Mouse (Mus musculus) bone marrow, adult 2 months (tissue): Measurements from ENCODE around the gene Nabp1. TPM values are rescaled to one million over a fixed set of nuclear protein-coding genes. Genes with fewer than 3 reads are reported as not detected.

ENCODE experiments used
- H3K27ac ChIP-seq: fragments of 200-500 bp; 2 replicates; pipeline ENCODE4 v1.5.1; 2012; ENCODE audit warnings: low read depth, mild to moderate bottlenecking, control low read depth, inconsistent platforms, low read length; ENCODE audit not compliant: control insufficient read depth, poor library complexity, insufficient read depth
- H3K4me1 ChIP-seq: fragments of 200-500 bp; 2 replicates; pipeline ENCODE4 v1.6.1; 2011; ENCODE audit warnings: low read length; ENCODE audit not compliant: control insufficient read depth, insufficient read depth
- H3K4me3 ChIP-seq: fragments of 200-500 bp; replicated peaks from 2 replicates; pipeline ENCODE3; 2011; ENCODE audit warnings: mild to moderate bottlenecking, low read depth, low read length, control low read depth; ENCODE audit not compliant: control insufficient read depth
- CTCF ChIP-seq: fragments of 200-500 bp; IDR thresholded peaks from 2 replicates; pipeline ENCODE4 v1.5.1; 2011; ENCODE audit warnings: low read length, control low read depth; ENCODE audit not compliant: control insufficient read depth, insufficient read depth
- POLR2A ChIP-seq: fragments of 200-500 bp; IDR thresholded peaks from 2 replicates; pipeline ENCODE4 v1.6.1; 2011; ENCODE audit warnings: low read depth, mild to moderate bottlenecking, control low read depth, low read length, borderline replicate concordance; ENCODE audit not compliant: control insufficient read depth
- WGBS: fragments of 180-500 bp; shearing (Covaris S2); methylation state at CpG from one replicate; pipeline ENCODE4 v1.1.7; 2018; 5-methylcytosine and 5-hydroxymethylcytosine counted together
- polyA plus RNA-seq: library from polyadenylated mRNA; stranded (reverse); fragments of >200 nt; gene quantifications from 2 replicates; pipeline ENCODE4 v1.2.4, GENCODE M21; 2011; ENCODE audit warnings: low replicate concordance; ENCODE audit not compliant: missing spikeins, insufficient read depth, insufficient read length

The Nabp1 gene
- polyA plus RNA-seq = 5.9 and 9.8 TPM in 2 replicates

DNA sequence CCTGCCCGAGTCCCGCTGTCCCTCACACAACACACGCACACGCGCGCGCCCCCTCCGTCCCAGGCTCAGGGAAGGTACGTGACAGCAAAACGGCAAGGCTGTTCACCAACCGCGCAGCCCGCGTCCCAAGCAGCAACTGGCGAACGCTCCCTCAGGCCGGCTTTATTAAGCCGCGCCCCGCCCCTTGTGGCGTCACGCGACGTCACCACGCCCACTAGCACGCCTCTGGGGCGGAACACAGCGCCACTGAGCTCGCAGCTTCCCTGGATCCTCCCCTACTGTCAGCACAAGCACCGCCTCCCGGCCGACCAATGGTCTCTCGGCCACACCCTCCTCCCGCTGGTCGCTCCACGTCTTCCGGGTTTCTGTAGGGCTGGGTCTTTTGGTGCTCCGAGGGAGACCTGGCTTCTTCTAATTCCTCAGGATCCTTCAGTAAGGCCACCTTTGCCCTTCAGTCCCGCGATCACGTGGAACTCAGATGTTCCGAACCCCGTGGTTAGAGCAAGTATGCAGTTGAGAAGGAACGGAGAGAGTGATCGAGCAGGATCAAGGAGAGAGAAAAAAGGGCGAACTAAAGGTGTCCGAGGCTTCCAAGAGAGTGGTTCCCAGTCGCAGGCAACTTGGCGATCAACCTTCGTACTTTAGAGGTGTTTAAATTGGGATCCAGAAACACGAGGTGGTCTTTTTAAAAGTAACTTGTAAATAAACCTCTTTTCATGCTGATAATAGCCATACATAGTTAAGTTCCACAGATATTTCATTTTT is at the start of gene Nabp1:
Gene Nabp1, minus strand, starts transcription at position 164 of the 765 bp plus-strand sequence.
- WGBS = under 1% methylated on average over 51 of the region's 51 CpGs
- peak within 1 kb of the TSS; percentile 98 for H3K4me3 ChIP-seq
- TF ChIP-seq POLR2A = peak; percentile 100
- peak; percentile 31; the same call in 1 of the 2 replicates for TF ChIP-seq CTCF
- peak within 1 kb of the TSS; percentile 91 for H3K27ac ChIP-seq
- H3K4me1 ChIP-seq = peaks cover 1% of the 10 kb centered on the region; the same call in 1 of the 2 replicates

DNA sequence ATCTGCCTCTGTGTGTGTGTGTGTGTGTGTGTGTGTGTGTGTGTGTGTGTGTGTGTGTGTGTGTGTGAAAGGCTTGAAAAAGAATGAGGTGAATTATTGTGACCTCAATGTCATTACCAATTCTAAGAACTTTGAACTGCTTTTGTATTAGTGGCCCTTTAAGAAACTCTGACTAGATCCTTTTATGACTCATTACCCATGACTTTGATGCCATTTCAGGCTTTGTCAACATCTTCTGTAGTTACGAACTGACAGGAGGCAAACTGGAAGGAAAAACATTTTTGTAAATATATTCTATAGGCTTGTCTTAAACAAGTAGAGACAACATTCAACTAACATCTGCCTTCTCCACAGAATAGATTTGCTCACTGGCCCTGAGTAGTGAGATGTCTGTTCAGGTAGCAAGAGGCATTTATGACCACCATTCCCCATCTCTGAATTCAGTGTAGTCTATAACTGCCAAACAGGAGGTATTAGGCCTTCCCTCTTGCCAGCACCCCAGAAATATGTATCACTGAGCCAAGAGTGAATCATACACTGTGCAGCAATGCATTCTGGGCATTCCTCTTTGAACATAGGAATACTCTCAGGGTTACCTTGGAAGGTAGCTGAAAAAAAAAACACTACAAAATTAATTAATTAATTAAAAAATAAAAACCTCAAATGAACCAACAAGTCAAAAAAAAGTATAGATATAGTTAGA is 47.5 kb upstream of the Nabp1 start:
- no peak overlapping the region for H3K4me3 ChIP-seq
- H3K4me1 ChIP-seq = peaks cover 3% of the 10 kb centered on the region; the same call in 1 of the 2 replicates
- 61% methylated on average over 1 of the region's 1 CpGs for WGBS
- TF ChIP-seq CTCF = no peak
- no peak for TF ChIP-seq POLR2A
- no peak overlapping the region for H3K27ac ChIP-seq

DNA sequence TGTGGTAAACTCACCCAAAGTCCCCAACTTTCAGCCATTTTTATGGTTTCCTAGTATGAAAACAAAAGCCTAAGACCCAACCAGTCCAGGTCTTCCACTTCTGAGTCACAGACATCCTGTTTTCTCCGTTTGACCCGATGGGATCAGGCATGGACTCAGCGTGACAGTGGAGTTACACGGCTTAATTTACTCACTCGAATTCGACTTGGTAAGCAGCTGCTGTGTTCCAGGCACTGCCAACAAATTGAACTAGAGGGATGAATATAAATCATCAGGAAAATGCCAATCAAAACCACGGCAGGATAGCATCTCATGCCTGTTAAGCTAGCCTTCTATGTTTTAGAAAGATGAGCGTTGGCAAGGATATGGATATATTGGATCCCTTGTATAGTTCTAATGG is 43.4 kb upstream of the Nabp1 start:
- Histone ChIP-seq H3K27ac (no peak overlapping the region), H3K4me3 (no peak overlapping the region), H3K4me1 (peaks cover 1% of the 10 kb centered on the region; the same call in 1 of the 2 replicates)
- TF ChIP-seq POLR2A = no peak
- no peak for TF ChIP-seq CTCF
- 82% methylated on average over 8 of the region's 8 CpGs for WGBS

DNA sequence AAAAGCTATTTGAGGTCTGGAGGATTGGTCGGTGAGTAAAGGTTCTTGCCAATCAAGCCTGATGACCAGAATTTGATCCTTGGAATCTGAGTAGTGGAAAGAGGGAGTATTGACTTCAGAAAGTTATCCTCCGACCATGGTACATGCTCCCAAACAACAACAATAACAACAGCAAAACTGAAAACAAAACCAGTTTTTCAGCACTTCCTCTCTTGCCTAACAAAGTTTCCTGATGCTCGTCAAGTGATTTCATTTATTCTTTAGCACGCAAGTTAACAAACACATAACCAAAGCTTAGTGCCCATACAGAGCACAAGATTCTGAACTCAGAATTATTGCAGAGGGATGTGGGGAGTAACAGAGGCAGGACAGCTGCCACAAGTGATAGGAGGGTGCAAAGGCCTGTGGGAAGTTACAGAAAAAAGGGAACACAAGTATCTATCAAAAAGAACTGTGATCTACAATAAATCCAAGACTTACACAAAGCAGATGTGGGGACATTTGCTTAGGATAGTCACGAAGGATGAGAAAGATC is 42.1 kb upstream of the Nabp1 start:
- peak overlapping the region; percentile 51 for H3K27ac ChIP-seq
- 34% methylated on average over 5 of the region's 5 CpGs for WGBS
- no peak overlapping the region for H3K4me3 ChIP-seq
- peaks cover 1% of the 10 kb centered on the region; the same call in 1 of the 2 replicates for H3K4me1 ChIP-seq
- TF ChIP-seq POLR2A = no peak
- TF ChIP-seq CTCF = no peak

DNA sequence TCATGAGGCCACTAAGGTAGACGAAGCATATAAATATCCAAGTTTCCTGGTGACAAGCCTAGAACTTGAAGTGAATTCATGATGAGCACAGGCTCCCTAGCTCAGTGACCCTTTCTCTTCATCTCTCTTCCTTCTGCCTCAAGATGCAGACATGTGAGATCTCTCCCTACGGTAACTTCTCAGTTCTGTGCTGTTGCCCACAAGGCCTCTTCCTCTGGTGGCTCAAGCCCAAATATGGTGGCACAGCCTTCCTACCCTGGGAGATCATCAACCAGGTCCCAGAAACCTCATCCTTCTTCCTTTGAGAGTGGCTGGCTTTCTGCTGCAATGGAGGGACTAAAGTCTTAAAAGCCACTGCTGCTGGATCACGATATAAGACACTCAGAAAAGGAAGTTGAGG is 40.9 kb upstream of the Nabp1 start:
- TF ChIP-seq POLR2A (no peak), CTCF (no peak)
- H3K27ac ChIP-seq = 0 out of 2 replicates have a peak overlapping the region, but pooled peaks have one; percentile 27
- H3K4me1 ChIP-seq = peaks cover 1% of the 10 kb centered on the region
- 42% methylated on average over 3 of the region's 3 CpGs for WGBS
- H3K4me3 ChIP-seq = no peak overlapping the region

DNA sequence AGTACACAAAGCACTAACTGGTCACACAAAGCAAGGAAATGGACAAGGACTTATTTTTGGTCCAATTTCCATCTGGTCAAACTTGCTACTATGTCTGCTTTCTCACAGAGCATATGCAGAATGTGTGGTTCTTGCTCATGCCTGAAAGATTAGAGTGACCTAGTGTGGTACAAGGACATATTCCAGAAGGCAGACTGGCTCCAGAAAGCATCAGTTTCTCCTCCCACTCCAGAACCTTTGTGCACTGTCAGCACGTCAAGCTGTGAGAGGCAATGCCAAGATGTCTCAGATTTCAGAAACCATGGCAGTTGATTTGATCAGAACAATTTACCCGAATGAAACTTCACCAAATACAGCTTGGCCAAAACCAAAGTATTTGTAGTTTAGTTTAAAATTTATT is 37.4 kb upstream of the Nabp1 start:
- Histone ChIP-seq H3K4me3 (no peak overlapping the region), H3K4me1 (peaks cover 1% of the 10 kb centered on the region), H3K27ac (no peak overlapping the region)
- TF ChIP-seq POLR2A (no peak), CTCF (no peak)
- WGBS = 89% methylated on average over 2 of the region's 2 CpGs

DNA sequence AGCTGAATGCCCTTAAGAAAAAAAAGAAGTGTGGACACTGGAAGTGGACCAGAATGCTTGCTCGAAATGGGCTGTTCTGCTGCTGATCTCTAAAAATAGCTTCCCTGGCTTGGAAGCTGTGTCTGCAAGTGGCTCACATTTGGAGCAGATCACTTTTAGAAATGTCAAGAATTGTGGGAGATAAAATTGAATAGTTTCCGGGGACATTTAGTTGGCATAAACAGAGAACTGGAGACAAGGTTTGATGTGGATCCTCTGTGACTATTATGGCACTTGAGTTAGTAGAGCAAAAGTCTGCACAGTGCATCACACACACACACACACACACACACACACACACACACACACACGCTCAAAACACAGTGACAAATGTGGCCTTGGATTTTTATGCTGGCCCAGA is 36.8 kb upstream of the Nabp1 start:
- Histone ChIP-seq H3K4me3 (no peak overlapping the region), H3K27ac (no peak overlapping the region), H3K4me1 (peaks cover 1% of the 10 kb centered on the region)
- 64% methylated on average over 3 of the region's 3 CpGs for WGBS
- TF ChIP-seq CTCF (no peak), POLR2A (no peak)

DNA sequence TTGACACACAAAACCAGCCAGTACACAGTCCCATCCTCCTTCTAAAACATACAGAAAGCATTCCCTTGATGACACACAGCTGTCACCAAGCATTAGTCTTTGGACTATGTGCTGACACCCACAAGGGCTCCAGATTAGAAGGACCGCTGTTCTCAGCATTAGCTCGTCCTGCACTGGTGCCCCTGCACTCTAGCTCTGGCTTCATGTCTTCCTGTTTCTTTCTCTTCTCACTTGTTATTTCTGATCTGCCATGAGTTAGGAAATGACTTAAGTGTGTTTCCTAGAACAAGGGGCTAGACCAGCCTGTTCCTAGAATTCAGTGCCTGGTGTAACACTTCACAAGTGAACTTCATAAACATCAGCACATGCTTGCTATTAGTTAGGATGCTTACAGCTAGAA is 36.2 kb upstream of the Nabp1 start:
- TF ChIP-seq POLR2A (no peak), CTCF (no peak)
- Histone ChIP-seq H3K4me1 (peaks cover 1% of the 10 kb centered on the region), H3K27ac (no peak overlapping the region), H3K4me3 (no peak overlapping the region)
- 63% methylated on average over 2 of the region's 2 CpGs for WGBS
